ENCODE assay signal across 8 mouse cellular contexts in the genomic region with DNA sequence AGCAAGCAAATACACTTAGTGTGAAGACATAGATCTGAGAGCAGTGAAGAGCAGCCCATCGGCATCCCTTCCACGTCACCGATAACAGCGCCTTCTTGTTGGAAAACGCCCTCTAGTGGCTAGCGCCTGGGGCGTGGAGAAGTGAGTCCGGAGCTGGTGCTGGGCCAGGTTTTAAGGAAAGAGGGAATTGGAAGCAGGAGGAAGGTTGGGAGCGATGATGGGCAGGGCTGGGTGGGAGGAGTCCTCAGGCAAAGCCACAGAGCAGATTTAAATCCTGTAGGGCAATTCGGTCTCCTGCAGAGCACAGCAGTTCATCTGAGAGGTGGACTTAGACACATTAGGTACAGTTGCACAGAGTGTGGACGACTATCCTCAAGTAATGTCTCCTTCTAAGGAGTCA. TPM values are rescaled to one million over a fixed set of nuclear protein-coding genes. Genes with fewer than 3 reads are reported as not detected.
DNase-seq lines count a peak whose midpoint lies in the region; ATAC-seq and TF ChIP-seq lines count a peak whose summit lies in the region.

A gene (plus strand): TSS at position 251 of the 400 bp plus-strand sequence.

- no peaks in the 10 kb centered on the region for H3K9me3 ChIP-seq in hindbrain, embryonic 11.5 days (ENCODE audit: control insufficient read depth, low read length)

- no peak within 1 kb of the TSS for H3K9ac ChIP-seq in hindbrain, embryonic 11.5 days (ENCODE audit: low read depth, low read length)

- H3K36me3 ChIP-seq in hindbrain, embryonic 11.5 days (ENCODE audit: control insufficient read depth, insufficient read depth, low read length) = no peaks in the 10 kb centered on the region

- 20% methylated on average over 11 of the region's 11 CpGs for WGBS in hindbrain, embryonic 11.5 days

- H3K27ac ChIP-seq in hindbrain, embryonic 11.5 days (ENCODE audit: low read depth, low read length) = no peak within 1 kb of the TSS

- ATAC-seq in Patski = peak; percentile 73
- ATAC-seq in hindbrain, embryonic 11.5 days (ENCODE audit: low FRiP score) = 0 out of 2 replicates have a peak, but pooled peaks have one; percentile 53

- no peak within 1 kb of the TSS for H3K4me2 ChIP-seq in hindbrain, embryonic 11.5 days (replicated peaks; ENCODE audit: low read depth, low read length)

- TF ChIP-seq CTCF in Patski (IDR thresholded peaks at IDR 0.05) = peak; percentile 80

- no peak for DNase-seq in Patski (ENCODE audit: low read depth, low spot score)
- DNase-seq in cerebellum, adult 9-11 months = peak; percentile 67
- DNase-seq in frontal cortex, postnatal 14 days (ENCODE audit: low spot score in 2 of 2) = peak; percentile 44 to 68
- DNase-seq in hindbrain, embryonic 11.5 days (ENCODE audit: low spot score) = peak; percentile 85
- peak; percentile 71 for DNase-seq in layer of hippocampus, postnatal 14 days (ENCODE audit: low spot score in 2 of 2)
- peak; percentile 83 for DNase-seq in lung, postnatal 14 days
- DNase-seq in retina, postnatal 1 day = peak; percentile 82
- peak; percentile 34 for DNase-seq in yolk sac, embryonic 10.5 days (ENCODE audit: low spot score)

- no peaks in the 10 kb centered on the region for H3K27me3 ChIP-seq in Patski
- no peaks in the 10 kb centered on the region for H3K27me3 ChIP-seq in hindbrain, embryonic 11.5 days (ENCODE audit: control insufficient read depth, insufficient read depth, low read length)

- POLR2A ChIA-PET in Patski (lab: Charles Lee) = no interaction called here

- CTCF ChIA-PET in Patski (lab: Charles Lee) = interaction anchor here (1.6 to 2.0 kb wide), 3 partner anchors 9 to 12 kb away, joined by 4 to 5 read pairs (median 5); no protein-coding TSS in a partner anchor

- no peaks in the 10 kb centered on the region for H3K4me1 ChIP-seq in hindbrain, embryonic 11.5 days (replicated peaks; ENCODE audit: control insufficient read depth, insufficient read depth, low read length)

- H3K4me3 ChIP-seq in hindbrain, embryonic 11.5 days (ENCODE audit: low read depth, low read length) = no peak within 1 kb of the TSS

- in situ Hi-C loops in Patski (cut with MboI; ENCODE audit: low pct_unique_long_range_greater_than_20kb) = no loop called here

RNA-seq across cellular contexts. Expression of the gene that starts here (rescaled TPM):
- 0.10 TPM for polyA plus RNA-seq in Patski (2021)
- 0.40 TPM in 1 of 2 replicates, not detected in the other for polyA plus RNA-seq in hindbrain, embryonic 11.5 days (2014; fragmentation: Nextera tagmentation; extraction: Ambion mirVana)
- total RNA-seq in layer of hippocampus, postnatal 14 days (2021) = 1 to 10 TPM; 3.1 to 3.8 TPM

Comparison
In these comparisons a context has a peak if more than half of its experiments do, and no peak if none do; other contexts are left out.
1. Peak in ATAC-seq in Patski; RNA of the gene not detected or under 1 TPM.
2. Peak in DNase-seq and ATAC-seq in hindbrain, embryonic 11.5 days; RNA of the gene not detected or under 1 TPM.